Mouse (Mus musculus) telencephalon, adult 2 months (tissue): ENCODE data around the gene Hmg20a.

Source experiments
- DNase-seq: peaks from one replicate; pipeline ENCODE4 v3.0.0-alpha.2; 2011; ENCODE audit warnings: low read depth, low spot score

Hmg20a gene

GRCm38 (mm10) chr9:56439699-56440098 is 21.3 kb downstream of the Hmg20a start:
- DNase-seq, result no peak

DNA sequence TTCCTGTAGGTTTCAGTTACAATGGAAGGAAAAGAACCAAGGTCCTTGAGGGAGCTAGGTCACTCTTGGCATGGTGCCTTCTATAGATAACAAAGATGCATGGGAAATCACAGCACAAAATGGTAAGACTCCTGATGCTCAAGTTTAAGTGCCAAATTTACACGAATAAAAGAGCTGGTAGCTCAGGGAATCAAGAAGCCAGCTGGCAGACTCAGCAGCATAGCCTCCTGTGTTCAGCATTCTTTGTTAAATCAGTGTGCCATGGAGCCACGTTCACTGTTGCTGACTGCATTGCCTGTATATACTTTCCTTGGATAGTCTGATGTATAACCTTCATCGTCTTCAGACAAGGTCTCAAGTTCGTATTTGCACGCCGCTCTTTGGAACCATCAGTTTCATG is 33.2 kb downstream of the Hmg20a start:
- DNase-seq, result no peak

DNA sequence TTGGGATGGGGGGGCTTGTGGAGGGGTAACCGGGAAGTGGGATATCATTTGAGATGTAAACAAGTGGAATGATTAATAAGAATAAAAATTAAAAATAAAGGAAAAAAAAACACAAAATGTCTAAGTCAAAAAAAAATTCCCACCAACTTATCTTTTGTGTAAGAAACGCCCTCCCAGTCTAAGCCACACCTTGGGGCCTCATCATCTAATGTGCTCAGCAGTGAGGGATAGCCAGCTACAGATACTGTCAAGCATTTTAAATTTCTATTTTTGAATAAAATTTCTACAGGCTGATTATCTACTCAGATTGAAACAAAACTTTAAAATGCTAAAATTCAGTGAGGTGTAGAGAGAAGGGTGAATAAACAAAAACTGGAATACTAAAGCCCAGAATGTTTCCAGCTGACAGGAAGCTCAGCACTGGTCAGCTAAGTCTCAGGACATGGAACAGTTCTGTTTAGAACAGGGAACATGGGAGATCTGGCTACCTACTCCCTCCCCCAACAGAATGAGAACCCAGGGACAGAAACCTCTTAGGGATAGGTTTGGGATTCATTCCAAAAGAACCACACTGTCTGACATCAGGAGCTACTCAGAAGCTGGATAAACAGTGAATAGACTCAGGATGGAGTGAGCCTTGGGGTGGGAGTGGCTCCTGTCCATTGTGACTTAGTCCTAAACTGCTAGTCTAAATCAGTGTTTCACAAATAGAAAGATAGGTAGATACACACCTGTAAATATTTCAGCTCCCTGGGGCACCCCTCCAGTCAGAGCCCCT is 34.8 kb downstream of the Hmg20a start:
- no peak for DNase-seq

- DNase-seq, result no peak
Observed at GRCm38 (mm10) chr9:56456426-56456825, 38.0 kb downstream of the Hmg20a start.

- DNase-seq, result peak; percentile 39
Observed at GRCm38 (mm10) chr9:56460987-56461386, 42.6 kb downstream of the Hmg20a start.

DNA sequence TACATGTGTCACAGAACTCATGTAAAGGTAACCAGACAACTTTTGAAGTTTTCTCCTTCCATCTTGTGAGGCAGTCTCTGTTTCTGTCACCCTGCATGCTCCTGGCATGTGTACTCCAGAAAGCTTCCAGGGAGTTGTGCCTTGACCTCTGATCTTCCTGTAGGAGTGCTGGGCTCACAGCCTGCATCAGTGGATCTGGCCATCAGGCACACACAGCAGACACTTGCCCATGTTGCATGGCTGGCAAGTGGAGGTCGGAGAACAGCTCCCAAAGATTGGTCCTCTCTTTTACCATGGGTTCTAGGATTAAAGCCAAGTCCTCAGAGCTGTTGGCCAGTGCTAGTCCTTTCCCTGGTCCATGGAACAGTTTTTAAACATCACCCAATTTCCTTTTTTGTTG is 44.2 kb downstream of the Hmg20a start:
- DNase-seq, result no peak

- no peak for DNase-seq
Observed at GRCm38 (mm10) chr9:56463046-56463445, 44.6 kb downstream of the Hmg20a start.

DNA sequence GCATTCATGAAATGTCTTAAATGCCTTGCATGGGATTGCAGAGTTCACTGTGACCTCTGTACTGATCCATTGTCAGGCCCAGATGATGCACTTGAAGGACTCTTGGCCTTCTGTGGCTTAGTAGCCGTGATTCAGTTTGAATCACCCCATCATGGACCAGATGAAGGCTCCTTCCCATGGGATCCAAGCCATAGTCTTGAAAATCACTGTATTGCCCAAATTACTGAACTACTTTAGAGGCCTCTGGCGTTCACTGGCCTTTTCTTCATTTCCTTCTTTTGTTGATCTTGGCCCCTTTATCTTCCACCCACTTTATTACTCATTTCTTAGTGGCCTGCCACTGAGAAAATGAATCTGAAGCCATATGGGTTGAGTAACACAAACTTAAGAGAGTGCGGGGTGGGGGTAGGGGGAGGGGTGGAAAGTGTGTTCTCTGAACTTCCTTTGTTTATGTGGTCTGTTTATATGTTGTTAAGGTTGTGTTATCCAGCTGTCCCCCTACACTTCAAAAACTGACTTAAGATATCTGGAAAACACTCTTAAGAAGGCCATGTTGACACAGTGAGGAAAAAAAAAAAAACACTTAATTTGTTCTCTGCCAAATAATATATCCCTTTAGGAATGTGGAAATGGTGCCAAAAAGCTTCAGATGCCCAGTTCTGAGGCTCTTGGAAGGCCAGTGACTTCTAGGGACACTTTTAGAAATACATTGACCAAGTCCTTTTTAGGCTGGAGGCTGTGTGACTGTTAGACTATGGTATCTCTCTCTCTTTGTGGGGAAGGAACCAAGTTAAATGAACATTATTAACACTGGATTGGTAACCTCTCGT is 45.5 kb downstream of the Hmg20a start:
- no peak for DNase-seq

DNA sequence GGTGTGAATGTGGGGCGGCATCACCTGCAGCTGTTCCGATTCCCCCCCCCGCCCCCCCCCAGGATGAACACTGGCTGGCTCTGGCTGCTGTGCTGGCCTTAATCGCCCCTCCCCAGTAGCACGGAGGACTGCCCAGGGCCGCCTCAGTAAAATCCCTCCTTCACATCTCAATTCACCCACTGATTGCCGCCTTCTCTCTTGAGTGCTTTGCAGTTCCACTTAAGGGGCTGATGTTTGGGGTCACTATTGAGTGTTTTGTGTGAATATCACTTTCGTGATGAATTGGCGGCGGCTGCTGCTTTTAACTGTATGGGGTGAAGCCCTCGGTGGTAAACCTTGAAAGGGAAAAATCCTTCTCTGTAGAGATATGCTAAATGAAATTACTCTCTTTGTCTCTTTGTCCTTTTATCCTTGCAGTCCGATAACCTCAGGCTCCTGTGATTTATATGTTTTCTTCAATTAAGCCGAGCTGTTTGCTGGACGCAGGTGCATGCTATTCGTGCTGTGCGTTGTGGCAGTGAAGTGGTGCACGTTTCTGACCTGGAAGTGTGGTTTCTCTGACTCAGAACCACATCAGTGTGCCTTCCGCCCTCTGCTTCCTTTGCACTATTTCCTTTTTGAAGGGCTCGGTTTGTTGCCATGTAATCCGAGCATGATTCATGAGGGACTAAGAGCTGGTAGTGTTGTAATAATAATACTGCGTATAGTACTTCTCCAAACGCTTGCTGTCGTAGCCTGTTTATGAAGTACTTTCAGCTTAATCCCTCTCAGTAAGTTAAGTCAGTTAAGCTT is 46.6 kb downstream of the Hmg20a start:
- DNase-seq, result no peak

GRCm38 (mm10) chr9:56466251-56466650 is 47.8 kb downstream of the Hmg20a start:
- DNase-seq, result no peak

- DNase-seq, result peak; percentile 36
Observed at GRCm38 (mm10) chr9:56469656-56470055, 51.2 kb downstream of the Hmg20a start.

DNA sequence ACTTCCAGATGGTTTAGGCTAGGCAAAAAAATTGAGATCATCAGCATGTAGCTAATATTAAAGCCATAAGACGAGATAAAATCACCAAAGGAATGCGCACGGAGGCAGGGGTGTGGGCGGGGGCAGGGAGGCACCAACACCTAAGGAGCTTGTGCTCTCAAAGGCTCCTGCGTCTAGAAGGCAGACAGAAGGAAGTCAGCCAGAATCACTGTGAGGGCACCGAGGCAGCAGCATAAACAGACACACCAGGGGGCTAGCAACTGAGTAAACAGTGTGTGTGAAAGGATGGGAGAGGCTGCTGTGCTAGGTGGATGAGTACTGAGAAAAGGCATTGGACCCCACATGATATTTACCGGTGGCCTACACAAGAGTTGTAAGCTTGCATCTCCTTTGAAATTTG is 51.9 kb downstream of the Hmg20a start:
- DNase-seq, result no peak

DNA sequence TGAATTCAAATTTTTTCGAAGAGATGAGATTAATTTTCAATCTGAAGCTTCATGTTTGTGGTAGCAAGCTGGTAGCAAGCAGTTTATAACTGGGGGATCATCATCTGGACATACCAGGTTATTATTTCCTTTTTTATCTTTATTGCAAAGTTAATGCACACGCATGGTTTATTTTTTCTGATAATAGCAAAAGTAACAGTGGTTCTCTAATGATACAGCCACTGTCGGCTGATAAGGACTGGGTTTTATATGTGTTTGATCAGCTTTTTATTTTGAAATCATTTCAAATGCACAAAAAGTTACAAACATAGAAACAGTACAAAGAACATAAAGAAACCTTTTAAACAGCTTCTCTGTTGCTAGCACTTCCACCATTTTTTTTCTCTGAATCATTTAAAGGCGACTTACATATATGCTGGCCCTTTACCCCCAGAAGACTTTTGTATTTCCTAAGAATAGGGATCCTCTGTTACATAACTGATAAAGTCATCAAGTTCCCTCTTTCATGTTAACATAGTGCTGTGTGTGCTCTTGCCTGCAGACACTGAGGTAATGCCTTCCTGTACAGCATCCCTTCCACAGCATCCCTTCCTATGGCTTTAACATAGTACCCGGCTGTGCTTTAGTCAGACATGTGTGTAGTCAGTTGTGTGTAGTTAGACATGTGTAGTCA is 60.7 kb downstream of the Hmg20a start:
- DNase-seq, result no peak

DNA sequence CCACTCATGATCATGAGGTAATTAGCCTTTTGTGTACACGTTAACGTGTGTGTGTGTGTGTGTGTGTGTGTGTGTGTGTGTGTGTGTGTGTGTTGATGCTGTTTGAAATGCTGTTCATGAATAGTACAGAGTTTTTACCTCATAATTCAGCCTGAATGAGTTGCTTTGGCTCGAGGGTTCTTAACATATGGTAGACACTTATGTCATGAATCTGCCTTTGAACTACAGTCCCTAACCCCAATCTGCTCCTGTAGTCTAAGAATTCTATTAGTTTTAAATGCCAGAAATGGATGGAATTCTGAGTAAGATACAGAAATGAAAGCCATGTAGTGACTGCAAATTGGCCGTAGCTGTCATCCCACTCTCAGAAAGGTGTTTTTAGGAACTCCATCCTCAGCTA is 64.2 kb downstream of the Hmg20a start:
- no peak for DNase-seq

- no peak for DNase-seq
Observed at GRCm38 (mm10) chr9:56485423-56485822, 67.0 kb downstream of the Hmg20a start.

GRCm38 (mm10) chr9:56486158-56486557 is 67.7 kb downstream of the Hmg20a start:
- DNase-seq, result no peak

DNA sequence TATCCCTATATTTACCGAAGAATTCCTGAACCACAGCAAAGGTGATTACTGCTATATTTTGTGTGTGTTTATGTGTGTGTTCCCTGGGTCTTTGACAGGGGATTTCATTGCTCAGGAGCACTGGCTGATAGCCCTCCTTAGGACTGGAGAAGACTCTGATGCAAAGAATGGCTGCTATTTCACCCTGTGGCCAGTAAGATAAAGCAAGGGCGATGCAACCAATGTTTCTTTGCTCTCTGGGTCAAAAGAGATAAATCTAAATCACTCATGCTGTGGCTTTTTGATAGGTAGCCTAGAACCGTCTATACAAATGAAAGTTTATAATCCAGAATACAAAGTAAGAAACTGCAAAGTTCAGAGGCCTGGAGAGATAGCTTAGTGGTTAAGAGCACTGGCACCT is 69.2 kb downstream of the Hmg20a start:
- DNase-seq, result no peak

DNA sequence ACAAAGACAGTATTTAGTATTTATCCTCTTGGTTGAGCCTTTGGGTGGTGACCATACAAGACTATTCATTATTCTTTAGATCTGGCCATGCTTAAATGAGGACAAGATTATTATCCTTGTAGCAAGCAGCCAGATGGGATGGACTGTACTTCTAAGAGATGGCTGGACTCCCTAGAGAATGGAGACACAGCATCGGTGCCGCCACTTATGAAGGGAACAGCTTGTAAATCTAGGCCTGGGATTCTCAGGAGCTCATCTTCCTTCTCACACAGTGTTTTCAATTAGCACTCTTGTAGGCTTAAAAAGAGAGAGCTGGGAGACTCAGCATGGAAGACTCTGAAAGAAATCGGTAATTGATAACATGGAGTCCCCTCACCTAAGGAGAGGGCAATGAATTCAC is 74.0 kb downstream of the Hmg20a start:
- DNase-seq, result no peak

GRCm38 (mm10) chr9:56492916-56493315 is 74.5 kb downstream of the Hmg20a start:
- no peak for DNase-seq

DNA sequence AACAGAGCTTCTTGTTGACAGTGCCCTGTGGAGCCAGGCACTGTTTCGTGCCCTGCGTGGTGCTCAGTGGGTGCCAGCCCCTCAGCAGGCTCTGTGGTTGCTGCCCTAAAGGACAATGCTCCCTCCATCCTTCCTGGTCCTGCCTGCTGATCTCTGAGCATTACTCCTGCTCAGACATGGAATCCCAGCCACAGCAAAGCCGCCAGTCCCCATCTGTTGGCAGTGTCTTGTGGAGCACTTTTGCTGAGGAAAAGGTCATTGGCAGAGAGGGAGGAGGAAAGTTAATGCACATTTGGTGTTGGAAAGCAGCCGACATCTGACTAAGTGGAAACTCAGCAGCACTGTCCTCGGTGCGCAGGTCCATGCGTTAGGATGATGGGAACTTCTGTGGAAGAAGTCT is 76.7 kb downstream of the Hmg20a start:
- DNase-seq, result no peak

DNA sequence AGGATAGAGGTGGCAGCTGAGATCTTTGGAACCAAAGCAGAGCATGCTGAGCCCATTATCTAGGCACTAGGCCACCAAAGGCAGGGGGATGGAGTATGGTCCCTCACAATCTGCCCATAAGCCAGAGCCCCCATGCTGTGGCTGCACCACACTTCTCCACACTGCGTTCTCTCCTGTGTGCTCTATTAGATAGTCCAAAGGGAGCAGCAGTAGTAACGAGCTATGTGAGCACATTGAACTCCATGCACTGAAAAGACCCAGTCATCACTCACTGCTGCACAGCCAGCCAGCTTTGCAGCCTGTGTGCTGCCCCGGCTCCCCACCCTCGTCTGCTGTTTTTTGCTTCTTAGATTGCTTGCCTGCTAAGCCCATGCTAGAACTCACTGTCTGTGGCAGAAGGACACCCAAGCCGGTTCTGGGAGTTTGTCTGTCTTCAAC is 77.4 kb downstream of the Hmg20a start:
- no peak for DNase-seq

GRCm38 (mm10) chr9:56496567-56496966 is 78.2 kb downstream of the Hmg20a start:
- no peak for DNase-seq
